Mouse (Mus musculus) midbrain, embryonic 11.5 days (tissue): Measurements from ENCODE around the gene Naf1. TPM values are rescaled to one million over a fixed set of nuclear protein-coding genes. Genes with fewer than 3 reads are reported as not detected.

Experiments
- ATAC-seq: fragments of 200-750 bp; cut with Nextera tagmentation; 2 replicates; pipeline ENCODE4 v1.8.0; 2017; ENCODE audit warnings: moderate TSS enrichment, moderate library complexity; ENCODE audit not compliant: low FRiP score
- DNase-seq: peaks from one replicate; pipeline ENCODE4 v3.0.0; 2015; ENCODE audit warnings: low spot score; ENCODE audit errors: missing footprints
- H3K27ac ChIP-seq: fragments of 300-500 bp; sonication (generic); 2 replicates; pipeline ENCODE4 v1.5.1; 2014; ENCODE audit warnings: low read depth, low read length
- H3K27me3 ChIP-seq: fragments of 300-500 bp; sonication (generic); 2 replicates; pipeline ENCODE4 v1.6.1; 2014; ENCODE audit warnings: mild to moderate bottlenecking, low read length, moderate library complexity, mixed read lengths; ENCODE audit not compliant: control insufficient read depth, insufficient read depth
- H3K36me3 ChIP-seq: fragments of 300-500 bp; sonication (generic); 2 replicates; pipeline ENCODE4 v1.6.1; 2014; ENCODE audit warnings: mild to moderate bottlenecking, low read length, moderate library complexity, mixed read lengths; ENCODE audit not compliant: control insufficient read depth, insufficient read depth
- H3K4me1 ChIP-seq: fragments of 300-500 bp; sonication (generic); 2 replicates; pipeline ENCODE4 v1.6.1; 2014; ENCODE audit warnings: low read length; ENCODE audit not compliant: control insufficient read depth, insufficient read depth
- H3K4me2 ChIP-seq: fragments of 300-500 bp; sonication (generic); 2 replicates; pipeline ENCODE4 v1.6.1; 2014; ENCODE audit warnings: mild to moderate bottlenecking, moderate library complexity
- H3K4me3 ChIP-seq: fragments of 300-500 bp; sonication (generic); 2 replicates; pipeline ENCODE4 v1.5.1; 2014; ENCODE audit warnings: low read depth, low read length
- H3K9ac ChIP-seq: fragments of 300-500 bp; sonication (generic); 2 replicates; pipeline ENCODE4 v1.6.1; 2014; ENCODE audit warnings: low read length
- H3K9me3 ChIP-seq: fragments of 300-500 bp; sonication (generic); 2 replicates; pipeline ENCODE4 v1.6.1; 2016; ENCODE audit warnings: low read length; ENCODE audit not compliant: control insufficient read depth
- WGBS: fragments of 180-500 bp; shearing (Covaris S2); extraction: QIAGEN DNeasy Blood & Tissue Kit; methylation state at CpG from one replicate; pipeline ENCODE4 v1.1.7; 2014; 5-methylcytosine and 5-hydroxymethylcytosine counted together
- polyA plus RNA-seq: library from polyadenylated mRNA; unstranded; fragments of >200 nt; fragmentation: Nextera tagmentation; extraction: Ambion mirVana; gene quantifications from 2 replicates; pipeline ENCODE4 v1.2.1, GENCODE M21; 2014

Gene Naf1
- polyA plus RNA-seq, 1 experiment from 2014 or later: 5.0 TPM

- H3K27me3 ChIP-seq: no peaks in the 10 kb centered on the region
- ATAC-seq (no peak), DNase-seq (no peak)
- H3K36me3 ChIP-seq: no peaks in the 10 kb centered on the region
- no peaks in the 10 kb centered on the region for H3K9me3 ChIP-seq
- 92% methylated on average over 2 of the region's 2 CpGs for WGBS
- H3K4me1 ChIP-seq: no peaks in the 10 kb centered on the region
- no peak overlapping the region for H3K4me3 ChIP-seq
- no peak overlapping the region for H3K9ac ChIP-seq
- no peak overlapping the region for H3K27ac ChIP-seq
- H3K4me2 ChIP-seq: no peak overlapping the region
Measured at GRCm38 (mm10) chr8:66891879-66892278, 31.9 kb downstream of the Naf1 start.

- ATAC-seq (no peak), DNase-seq (no peak)
- 79% methylated on average over 2 of the region's 2 CpGs for WGBS
- no peaks in the 10 kb centered on the region for H3K9me3 ChIP-seq
- no peak overlapping the region for H3K9ac ChIP-seq
- H3K4me1 ChIP-seq: no peaks in the 10 kb centered on the region
- no peaks in the 10 kb centered on the region for H3K36me3 ChIP-seq
- no peaks in the 10 kb centered on the region for H3K27me3 ChIP-seq
- H3K27ac ChIP-seq: no peak overlapping the region
- H3K4me3 ChIP-seq: no peak overlapping the region
- H3K4me2 ChIP-seq: no peak overlapping the region
Measured at GRCm38 (mm10) chr8:66905000-66905399, 45.0 kb downstream of the Naf1 start.

GRCm38 (mm10) chr8:66905557-66905956 is 45.5 kb downstream of the Naf1 start:
- no peak overlapping the region for H3K9ac ChIP-seq
- no peak overlapping the region for H3K4me2 ChIP-seq
- no peaks in the 10 kb centered on the region for H3K36me3 ChIP-seq
- no peak for ATAC-seq
- no peaks in the 10 kb centered on the region for H3K9me3 ChIP-seq
- no peaks in the 10 kb centered on the region for H3K4me1 ChIP-seq
- H3K4me3 ChIP-seq: no peak overlapping the region
- whole genome bisulfite sequencing: 92% methylated on average over 4 of the region's 4 CpGs
- no peak overlapping the region for H3K27ac ChIP-seq
- DNase-seq: no peak
- H3K27me3 ChIP-seq: no peaks in the 10 kb centered on the region

- H3K4me3 ChIP-seq: no peak overlapping the region
- no peaks in the 10 kb centered on the region for H3K36me3 ChIP-seq
- no peak overlapping the region for H3K9ac ChIP-seq
- no peaks in the 10 kb centered on the region for H3K27me3 ChIP-seq
- ATAC-seq (no peak), DNase-seq (no peak)
- no peaks in the 10 kb centered on the region for H3K4me1 ChIP-seq
- no peaks in the 10 kb centered on the region for H3K9me3 ChIP-seq
- H3K27ac ChIP-seq: no peak overlapping the region
- 83% methylated on average over 8 of the region's 8 CpGs for WGBS
- H3K4me2 ChIP-seq: no peak overlapping the region
Measured at GRCm38 (mm10) chr8:66906116-66906515, 46.1 kb downstream of the Naf1 start.

GRCm38 (mm10) chr8:66910684-66911083 is 50.7 kb downstream of the Naf1 start:
- Histone ChIP-seq H3K9me3 (no peaks in the 10 kb centered on the region), H3K9ac (no peak overlapping the region), H3K4me3 (no peak overlapping the region), H3K27me3 (no peaks in the 10 kb centered on the region), H3K36me3 (no peaks in the 10 kb centered on the region), H3K4me2 (no peak overlapping the region), H3K27ac (no peak overlapping the region), H3K4me1 (no peaks in the 10 kb centered on the region)
- WGBS: 50% methylated on average over 6 of the region's 6 CpGs
- ATAC-seq: peak; percentile 86
- no peak for DNase-seq

- H3K9me3 ChIP-seq: no peaks in the 10 kb centered on the region
- no peaks in the 10 kb centered on the region for H3K36me3 ChIP-seq
- no peak overlapping the region for H3K4me2 ChIP-seq
- no peak for ATAC-seq
- DNase-seq: peak; percentile 89
- WGBS: 69% methylated on average over 14 of the region's 14 CpGs
- no peak overlapping the region for H3K27ac ChIP-seq
- H3K4me3 ChIP-seq: no peak overlapping the region
- no peak overlapping the region for H3K9ac ChIP-seq
- H3K4me1 ChIP-seq: no peaks in the 10 kb centered on the region
- no peaks in the 10 kb centered on the region for H3K27me3 ChIP-seq
Measured at GRCm38 (mm10) chr8:66913616-66914536, 53.9 kb downstream of the Naf1 start.

GRCm38 (mm10) chr8:66916056-66916455 is 56.0 kb downstream of the Naf1 start:
- H3K9ac ChIP-seq: no peak overlapping the region
- H3K9me3 ChIP-seq: no peaks in the 10 kb centered on the region
- H3K27me3 ChIP-seq: no peaks in the 10 kb centered on the region
- H3K4me1 ChIP-seq: no peaks in the 10 kb centered on the region
- H3K36me3 ChIP-seq: no peaks in the 10 kb centered on the region
- H3K27ac ChIP-seq: no peak overlapping the region
- H3K4me3 ChIP-seq: no peak overlapping the region
- ATAC-seq (no peak), DNase-seq (no peak)
- 68% methylated on average over 7 of the region's 7 CpGs for WGBS
- no peak overlapping the region for H3K4me2 ChIP-seq

GRCm38 (mm10) chr8:66917695-66918467 is 57.9 kb downstream of the Naf1 start:
- Histone ChIP-seq H3K27ac (no peak overlapping the region), H3K9me3 (no peaks in the 10 kb centered on the region)

GRCm38 (mm10) chr8:66918471-66918870 is 58.5 kb downstream of the Naf1 start:
- Histone ChIP-seq H3K9ac (no peak overlapping the region), H3K27ac (no peak overlapping the region), H3K4me1 (no peaks in the 10 kb centered on the region), H3K9me3 (no peaks in the 10 kb centered on the region), H3K4me2 (no peak overlapping the region), H3K36me3 (no peaks in the 10 kb centered on the region), H3K27me3 (no peaks in the 10 kb centered on the region), H3K4me3 (no peak overlapping the region)
- WGBS: 72% methylated on average over 4 of the region's 4 CpGs
- no peak for DNase-seq
- ATAC-seq: peak; percentile 14; the same call in 1 of the 2 replicates

More at GRCm38 (mm10) chr8:66917695-66918467, 57.9 kb downstream of the Naf1 start:
- WGBS: 77% methylated on average over 6 of the region's 6 CpGs
- ATAC-seq (peak; percentile 33; the same call in 1 of the 2 replicates), DNase-seq (no peak)
- Histone ChIP-seq H3K9ac (no peak overlapping the region), H3K4me1 (no peaks in the 10 kb centered on the region), H3K36me3 (no peaks in the 10 kb centered on the region), H3K27me3 (no peaks in the 10 kb centered on the region), H3K4me3 (no peak overlapping the region), H3K4me2 (no peak overlapping the region)
